19 mouse cellular contexts compared by ENCODE assay signal in genomic region chr17:12228001-12228400, GRCm38 (mm10).
DNase-seq lines count a peak whose midpoint lies in the region; ATAC-seq and TF ChIP-seq lines count a peak whose summit lies in the region.
"Had no signal": no experiment of that assay in that cellular context is flagged by ENCODE, and none has a peak within 500 bp of the region (broad histone marks: within the 10 kb centered on the region; RNA-seq: fewer than 3 reads in every experiment).

No protein-coding gene starts in this region.

- no peaks in the 10 kb centered on the region for H3K27me3 ChIP-seq in cerebellum, adult 2 months (ENCODE audit: control insufficient read depth, insufficient read depth, low read length)
- H3K27me3 ChIP-seq in heart, embryonic 16.5 days (ENCODE audit: control insufficient read depth, insufficient read depth, low read length), result no peaks in the 10 kb centered on the region
- H3K27me3 ChIP-seq: embryonic facial prominence, embryonic 13.5 days; forebrain, embryonic 13.5 days; hindbrain, embryonic 13.5 days had no signal

- peak; percentile 51 to 54 for DNase-seq in cerebellum, adult 2 months
- no peak for DNase-seq in cerebellum, postnatal 4 days (ENCODE audit: low spot score in 2 of 2)
- DNase-seq in heart, postnatal 36 days, result no peak
- DNase-seq in cerebellum, postnatal 10 days, result peak; percentile 69 to 77
- DNase-seq in cerebellum, postnatal 25 days, result peak; percentile 62 to 64
- no peak for DNase-seq in adrenal gland, postnatal 4 days (ENCODE audit: low spot score in 2 of 2)
- DNase-seq: adrenal gland, adult 8-10 months; adrenal gland, postnatal 36 days; embryo, embryonic 11 days; forebrain, postnatal 0 days; gastrocnemius, postnatal 14 days; kidney, adult 11 months; kidney, adult 9 months had no signal

- intact Hi-C loops in heart, postnatal 36 days (cut with DNase I), result no loop called here

- no peak overlapping the region for H3K9ac ChIP-seq in heart, embryonic 16.5 days (ENCODE audit: low read length)
- H3K9ac ChIP-seq: embryonic facial prominence, embryonic 13.5 days; forebrain, embryonic 13.5 days; forebrain, postnatal 0 days; hindbrain, embryonic 13.5 days had no signal

- H3K4me3 ChIP-seq in cerebellum, adult 2 months (replicated peaks; ENCODE audit: insufficient read depth, low read depth, low read length), result no peak overlapping the region
- H3K4me3 ChIP-seq in heart, embryonic 16.5 days (ENCODE audit: low read length), result no peak overlapping the region
- H3K4me3 ChIP-seq: embryonic facial prominence, embryonic 13.5 days; forebrain, embryonic 13.5 days; hindbrain, embryonic 13.5 days had no signal

- H3K4me2 ChIP-seq in heart, embryonic 16.5 days (ENCODE audit: low read depth, low read length), result no peak overlapping the region
- H3K4me2 ChIP-seq: embryonic facial prominence, embryonic 13.5 days; forebrain, embryonic 13.5 days; hindbrain, embryonic 13.5 days had no signal

- H3K9me3 ChIP-seq in heart, embryonic 16.5 days (replicated peaks; ENCODE audit: control insufficient read depth, low read length), result no peaks in the 10 kb centered on the region
- H3K9me3 ChIP-seq: embryonic facial prominence, embryonic 13.5 days; forebrain, embryonic 13.5 days; hindbrain, embryonic 13.5 days had no signal

- H3K27ac ChIP-seq in cerebellum, adult 2 months (ENCODE audit: insufficient read depth, low read length), result no peak overlapping the region
- H3K27ac ChIP-seq in heart, embryonic 16.5 days (ENCODE audit: low read length), result no peak overlapping the region
- H3K27ac ChIP-seq: embryonic facial prominence, embryonic 13.5 days; forebrain, embryonic 13.5 days; hindbrain, embryonic 13.5 days; hindbrain, postnatal 0 days; kidney, postnatal 0 days had no signal

- TF ChIP-seq CTCF in cerebellum, adult 2 months (IDR thresholded peaks at IDR 0.05; ENCODE audit: borderline replicate concordance, insufficient read depth, low read depth, low read length), result no peak

- 40% methylated on average over 10 of the region's 10 CpGs for WGBS in cerebellum, adult 2 months
- 65% methylated on average over 10 of the region's 10 CpGs for WGBS in heart, embryonic 16.5 days

- peak; percentile 43; the same call in 1 of the 2 replicates for ATAC-seq in heart, embryonic 16.5 days (replicated peaks; ENCODE audit: extremely low read depth, insufficient read depth, low FRiP score)
- ATAC-seq: forebrain, embryonic 13.5 days; forebrain, postnatal 0 days; hindbrain, postnatal 0 days had no signal

- peaks cover 44% of the 10 kb centered on the region for H3K4me1 ChIP-seq in cerebellum, adult 2 months (ENCODE audit: control insufficient read depth, insufficient read depth, low read length)
- H3K4me1 ChIP-seq in heart, embryonic 16.5 days (ENCODE audit: control insufficient read depth, insufficient read depth, low read length), result no peaks in the 10 kb centered on the region
- H3K4me1 ChIP-seq: forebrain, embryonic 13.5 days had no signal

- H3K36me3 ChIP-seq in heart, embryonic 16.5 days (ENCODE audit: control insufficient read depth, insufficient read depth), result peaks cover 41% of the 10 kb centered on the region

- TF ChIP-seq POLR2A in cerebellum, adult 2 months (IDR thresholded peaks at IDR 0.05; ENCODE audit: borderline replicate concordance, insufficient read depth, low read length), result no peak

Comparison
In these comparisons a context has a peak if more than half of its experiments do, and no peak if none do; other contexts are left out.
1. DNase-seq: peak in cerebellum, adult 2 months (2 of 2), cerebellum, postnatal 10 days (2 of 2) and cerebellum, postnatal 25 days (2 of 2); none in cerebellum, postnatal 4 days (0 of 2), heart, postnatal 36 days (0 of 2) and adrenal gland, postnatal 4 days (0 of 2).